Mouse (Mus musculus): ENCODE data around the gene Slc38a2. TPM values are rescaled to one million over a fixed set of nuclear protein-coding genes. Genes with fewer than 3 reads are reported as not detected.

Gene Slc38a2
- polyA plus RNA-seq, 1 experiment from 2014 or later: 177 TPM

GRCm38 (mm10) chr15:96653011-96653410 lies 46.5 kb downstream of the Slc38a2 start:
- H3K27ac ChIP-seq (ENCODE audit: low read depth, low read length): no peak overlapping the region
- 96% methylated on average over 16 of the region's 16 CpGs for WGBS

GRCm38 (mm10) chr15:96652531-96652930 lies 47.0 kb downstream of the Slc38a2 start:
- no peaks in the 10 kb centered on the region for H3K36me3 ChIP-seq (ENCODE audit: control insufficient read depth, insufficient read depth, low read length)
- H3K9ac ChIP-seq (ENCODE audit: low read depth, low read length): no peak overlapping the region
- H3K27ac ChIP-seq (ENCODE audit: low read depth, low read length): no peak overlapping the region
- ATAC-seq (ENCODE audit: low FRiP score, low TSS enrichment): no peak
- H3K4me2 ChIP-seq (replicated peaks; ENCODE audit: low read depth, low read length): no peak overlapping the region
- H3K27me3 ChIP-seq (ENCODE audit: control insufficient read depth, insufficient read depth, low read length): no peaks in the 10 kb centered on the region
- H3K4me1 ChIP-seq (ENCODE audit: control insufficient read depth, insufficient read depth, low read length): 0 out of 2 replicates have a peak, but pooled peaks cover 2% of the 10 kb centered on the region
- no peak overlapping the region for H3K4me3 ChIP-seq (ENCODE audit: low read length)
- H3K9me3 ChIP-seq (ENCODE audit: control insufficient read depth, low read length): no peaks in the 10 kb centered on the region
- WGBS: 87% methylated on average over 10 of the region's 10 CpGs

More at GRCm38 (mm10) chr15:96653011-96653410, 46.5 kb downstream of the Slc38a2 start:
- no peak overlapping the region for H3K4me3 ChIP-seq (ENCODE audit: low read length)
- ATAC-seq (ENCODE audit: low FRiP score, low TSS enrichment): no peak
- H3K4me1 ChIP-seq (ENCODE audit: control insufficient read depth, insufficient read depth, low read length): 0 out of 2 replicates have a peak, but pooled peaks cover 2% of the 10 kb centered on the region
- H3K9ac ChIP-seq (ENCODE audit: low read depth, low read length): no peak overlapping the region
- no peaks in the 10 kb centered on the region for H3K9me3 ChIP-seq (ENCODE audit: control insufficient read depth, low read length)
- no peaks in the 10 kb centered on the region for H3K27me3 ChIP-seq (ENCODE audit: control insufficient read depth, insufficient read depth, low read length)
- no peaks in the 10 kb centered on the region for H3K36me3 ChIP-seq (ENCODE audit: control insufficient read depth, insufficient read depth, low read length)
- no peak overlapping the region for H3K4me2 ChIP-seq (replicated peaks; ENCODE audit: low read depth, low read length)

DNA sequence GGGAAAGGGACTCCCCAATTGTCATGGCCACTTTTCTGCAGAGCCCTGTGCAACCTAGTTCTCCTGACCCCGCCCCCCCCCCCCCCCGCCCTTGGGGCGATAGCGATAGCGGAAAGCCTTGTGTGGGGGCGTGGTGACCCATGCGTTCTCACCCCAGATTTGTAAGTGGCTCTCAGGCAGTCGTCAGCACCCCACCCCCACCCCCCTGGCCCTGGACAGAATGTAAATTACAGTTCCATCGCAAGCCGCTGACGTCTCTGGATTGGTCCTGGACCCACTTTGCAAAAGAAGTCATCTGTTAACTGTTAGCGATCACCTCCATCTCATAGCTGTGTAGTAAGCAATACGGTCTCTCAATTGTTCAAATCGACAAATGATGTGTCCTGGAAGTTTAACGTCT lies 52.2 kb downstream of the Slc38a2 start:
- H3K36me3 ChIP-seq (ENCODE audit: control insufficient read depth, insufficient read depth, low read length): no peaks in the 10 kb centered on the region
- no peak overlapping the region for H3K27ac ChIP-seq (ENCODE audit: low read depth, low read length)
- H3K27me3 ChIP-seq (ENCODE audit: control insufficient read depth, insufficient read depth, low read length): no peaks in the 10 kb centered on the region
- no peaks in the 10 kb centered on the region for H3K9me3 ChIP-seq (ENCODE audit: control insufficient read depth, low read length)
- H3K4me3 ChIP-seq (ENCODE audit: low read length): no peak overlapping the region
- 38% methylated on average over 13 of the region's 15 CpGs for WGBS
- no peak overlapping the region for H3K9ac ChIP-seq (ENCODE audit: low read depth, low read length)
- H3K4me2 ChIP-seq (replicated peaks; ENCODE audit: low read depth, low read length): 0 out of 2 replicates have a peak overlapping the region, but pooled peaks have one; percentile 15
- no peak for ATAC-seq (ENCODE audit: low FRiP score, low TSS enrichment)
- H3K4me1 ChIP-seq (ENCODE audit: control insufficient read depth, insufficient read depth, low read length): peaks cover 6% of the 10 kb centered on the region; the same call in 1 of the 2 replicates

DNA sequence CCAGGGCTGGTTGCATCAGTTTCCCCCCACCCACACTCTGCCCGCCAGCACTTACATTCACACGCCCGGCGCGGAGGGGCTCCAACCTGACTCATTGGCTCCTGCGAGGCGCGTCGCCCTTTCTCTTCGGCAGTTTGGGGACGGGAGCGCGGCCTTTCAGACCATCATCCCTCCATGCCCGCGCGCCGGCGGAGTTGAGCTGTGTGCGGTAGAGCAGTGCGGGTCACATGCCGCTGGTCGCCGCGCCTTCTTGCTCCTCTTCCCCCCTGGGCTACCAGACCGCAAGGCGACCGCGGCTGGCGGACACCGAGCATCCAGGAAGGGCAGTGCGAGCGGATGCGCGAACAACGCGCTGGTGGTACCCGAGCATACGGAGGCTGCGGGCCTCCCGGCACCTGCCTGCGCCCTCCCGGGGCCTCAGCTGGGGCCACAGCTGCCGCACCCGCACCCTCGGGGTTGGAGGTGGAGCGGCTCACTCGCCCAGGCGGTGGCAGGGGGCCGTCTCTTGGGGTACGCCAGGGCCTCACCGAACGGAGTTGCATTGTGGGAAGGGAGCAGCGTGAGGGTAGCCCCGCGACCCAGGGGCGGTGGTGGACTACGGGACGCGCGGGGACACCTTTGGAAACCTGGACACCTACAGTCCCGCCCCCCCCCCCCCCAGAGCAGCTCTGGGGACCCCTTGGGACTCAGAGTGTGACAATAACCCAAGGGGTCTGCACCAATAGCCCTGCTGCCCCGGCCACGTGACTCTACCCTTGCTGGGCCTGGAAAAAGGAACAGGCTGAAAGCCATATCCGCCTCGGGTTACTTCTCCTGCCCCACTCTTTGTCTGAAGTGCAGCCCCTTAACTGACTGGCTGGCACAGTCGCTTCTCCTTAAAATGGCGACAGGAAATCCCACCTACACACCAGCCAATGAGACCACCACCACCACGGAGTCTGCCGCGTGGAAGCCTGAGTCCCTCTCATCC lies 56.8 kb downstream of the Slc38a2 start, which contains the start of gene Slc38a1:
Gene Slc38a1, minus strand, starts transcription at position 478 of the 970 bp plus-strand sequence.
- WGBS: under 1% methylated on average over 58 of the region's 70 CpGs
- H3K9me3 ChIP-seq (ENCODE audit: control insufficient read depth, low read length): no peaks in the 10 kb centered on the region
- peaks cover 19% of the 10 kb centered on the region; the same call in 1 of the 2 replicates for H3K4me1 ChIP-seq (ENCODE audit: control insufficient read depth, insufficient read depth, low read length)
- H3K4me3 ChIP-seq (ENCODE audit: low read length): peak within 1 kb of the TSS; percentile 78
- ATAC-seq (ENCODE audit: low FRiP score, low TSS enrichment): peak; percentile 69
- H3K27me3 ChIP-seq (ENCODE audit: control insufficient read depth, insufficient read depth, low read length): no peaks in the 10 kb centered on the region
- H3K9ac ChIP-seq (ENCODE audit: low read depth, low read length): peak within 1 kb of the TSS; percentile 95
- peak within 1 kb of the TSS; percentile 98 for H3K27ac ChIP-seq (ENCODE audit: low read depth, low read length)
- peak within 1 kb of the TSS; percentile 96 for H3K4me2 ChIP-seq (replicated peaks; ENCODE audit: low read depth, low read length)
- no peaks in the 10 kb centered on the region for H3K36me3 ChIP-seq (ENCODE audit: control insufficient read depth, insufficient read depth, low read length)

GRCm38 (mm10) chr15:96641821-96642435 lies 57.6 kb downstream of the Slc38a2 start:
- peak; percentile 18; the same call in 1 of the 2 replicates for ATAC-seq (ENCODE audit: low FRiP score, low TSS enrichment)
- peak overlapping the region; percentile 96 for H3K4me2 ChIP-seq (replicated peaks; ENCODE audit: low read depth, low read length)
- peak overlapping the region; percentile 98 for H3K27ac ChIP-seq (ENCODE audit: low read depth, low read length)
- WGBS: under 1% methylated on average over 31 of the region's 31 CpGs
- no peaks in the 10 kb centered on the region for H3K27me3 ChIP-seq (ENCODE audit: control insufficient read depth, insufficient read depth, low read length)
- no peaks in the 10 kb centered on the region; the same call in 1 of the 2 replicates for H3K36me3 ChIP-seq (ENCODE audit: control insufficient read depth, insufficient read depth, low read length)
- H3K9ac ChIP-seq (ENCODE audit: low read depth, low read length): peak overlapping the region; percentile 95
- H3K4me3 ChIP-seq (ENCODE audit: low read length): peak overlapping the region; percentile 78
- no peaks in the 10 kb centered on the region for H3K9me3 ChIP-seq (ENCODE audit: control insufficient read depth, low read length)
- peaks cover 16% of the 10 kb centered on the region; the same call in 1 of the 2 replicates for H3K4me1 ChIP-seq (ENCODE audit: control insufficient read depth, insufficient read depth, low read length)

- Histone ChIP-seq H3K4me2 (replicated peaks; ENCODE audit: low read depth, low read length) (peak overlapping the region; percentile 96), H3K27ac (ENCODE audit: low read depth, low read length) (peak overlapping the region; percentile 90), H3K36me3 (ENCODE audit: control insufficient read depth, insufficient read depth, low read length) (no peaks in the 10 kb centered on the region; the same call in 1 of the 2 replicates), H3K9me3 (ENCODE audit: control insufficient read depth, low read length) (no peaks in the 10 kb centered on the region), H3K4me1 (ENCODE audit: control insufficient read depth, insufficient read depth, low read length) (peaks cover 16% of the 10 kb centered on the region; the same call in 1 of the 2 replicates), H3K27me3 (ENCODE audit: control insufficient read depth, insufficient read depth, low read length) (no peaks in the 10 kb centered on the region), H3K4me3 (ENCODE audit: low read length) (peak overlapping the region; percentile 78), H3K9ac (ENCODE audit: low read depth, low read length) (peak overlapping the region; percentile 95)
- under 1% methylated on average over 59 of the region's 63 CpGs for WGBS
- ATAC-seq (ENCODE audit: low FRiP score, low TSS enrichment): peak; percentile 77
These were observed 58.3 kb downstream of the Slc38a2 start for GRCm38 (mm10) chr15:96641111-96641820.

DNA sequence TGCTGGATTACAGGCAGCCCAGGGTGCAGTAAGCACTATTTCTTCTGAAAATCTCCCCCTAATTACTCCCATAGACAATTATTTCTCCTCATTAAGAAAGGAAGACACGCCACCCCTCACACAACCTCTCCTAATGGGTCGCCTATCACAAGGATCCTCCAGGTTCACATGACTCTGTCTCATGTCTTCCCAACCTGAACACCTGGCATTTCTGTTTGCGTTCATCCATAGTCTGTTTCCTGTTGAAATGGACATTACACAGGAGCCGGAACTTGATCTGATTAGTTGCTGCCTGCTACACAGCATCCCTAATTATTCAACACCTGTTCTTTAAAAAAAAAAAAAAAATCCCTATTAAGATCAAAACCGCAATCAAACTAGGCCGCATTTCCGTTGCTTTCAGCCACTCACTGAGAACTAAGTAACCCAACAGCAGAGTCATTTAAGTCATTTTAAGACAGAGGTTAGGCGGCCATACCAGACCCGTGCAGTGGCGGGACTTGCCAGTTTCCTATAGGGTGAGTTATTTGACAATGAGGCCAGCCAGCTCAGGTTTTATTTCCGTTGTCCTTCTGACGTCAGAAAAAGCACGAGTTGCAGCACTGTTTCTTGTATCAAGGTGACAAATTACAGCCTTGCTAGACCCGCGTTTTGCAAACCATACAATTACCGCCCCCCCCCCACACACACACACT lies 59.1 kb downstream of the Slc38a2 start:
- WGBS: 7% methylated on average over 16 of the region's 16 CpGs
- Histone ChIP-seq H3K4me2 (replicated peaks; ENCODE audit: low read depth, low read length) (peak overlapping the region; percentile 96), H3K36me3 (ENCODE audit: control insufficient read depth, insufficient read depth, low read length) (no peaks in the 10 kb centered on the region; the same call in 1 of the 2 replicates), H3K27ac (ENCODE audit: low read depth, low read length) (peak overlapping the region; percentile 90), H3K4me1 (ENCODE audit: control insufficient read depth, insufficient read depth, low read length) (peaks cover 18% of the 10 kb centered on the region; the same call in 1 of the 2 replicates), H3K4me3 (ENCODE audit: low read length) (peak overlapping the region; percentile 78), H3K27me3 (ENCODE audit: control insufficient read depth, insufficient read depth, low read length) (no peaks in the 10 kb centered on the region), H3K9me3 (ENCODE audit: control insufficient read depth, low read length) (no peaks in the 10 kb centered on the region), H3K9ac (ENCODE audit: low read depth, low read length) (peak overlapping the region; percentile 95)
- ATAC-seq (ENCODE audit: low FRiP score, low TSS enrichment): no peak

DNA sequence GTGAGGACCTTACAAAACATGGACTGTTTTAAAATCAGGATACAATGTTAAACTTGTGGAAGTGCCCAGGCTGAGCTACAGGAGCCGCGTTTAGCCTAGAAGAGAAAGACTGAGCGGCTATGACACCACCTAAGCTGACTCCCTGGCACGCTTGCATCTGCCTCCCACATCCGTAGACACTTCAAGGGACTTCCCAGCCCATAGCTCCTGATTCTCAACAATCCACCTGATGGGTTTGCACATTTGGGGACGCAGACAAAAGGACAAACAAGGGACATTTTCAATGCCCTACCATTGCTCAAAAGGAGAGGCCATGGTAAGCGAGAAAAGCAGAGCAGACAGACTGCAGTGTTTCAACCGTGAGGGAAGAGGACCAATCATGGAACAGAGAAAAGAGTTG lies 59.9 kb downstream of the Slc38a2 start:
- Histone ChIP-seq H3K9ac (ENCODE audit: low read depth, low read length) (peak overlapping the region; percentile 95; the same call in 1 of the 2 replicates), H3K4me2 (replicated peaks; ENCODE audit: low read depth, low read length) (peak overlapping the region; percentile 96), H3K4me1 (ENCODE audit: control insufficient read depth, insufficient read depth, low read length) (peaks cover 19% of the 10 kb centered on the region; the same call in 1 of the 2 replicates), H3K36me3 (ENCODE audit: control insufficient read depth, insufficient read depth, low read length) (no peaks in the 10 kb centered on the region; the same call in 1 of the 2 replicates), H3K27me3 (ENCODE audit: control insufficient read depth, insufficient read depth, low read length) (no peaks in the 10 kb centered on the region), H3K27ac (ENCODE audit: low read depth, low read length) (no peak overlapping the region), H3K4me3 (ENCODE audit: low read length) (peak overlapping the region; percentile 78), H3K9me3 (ENCODE audit: control insufficient read depth, low read length) (no peaks in the 10 kb centered on the region)
- ATAC-seq (ENCODE audit: low FRiP score, low TSS enrichment): no peak
- 54% methylated on average over 8 of the region's 8 CpGs for WGBS

All from kidney, embryonic 14.5 days (tissue).